ENCODE assay signal across 19 mouse cellular contexts in the genomic region with DNA sequence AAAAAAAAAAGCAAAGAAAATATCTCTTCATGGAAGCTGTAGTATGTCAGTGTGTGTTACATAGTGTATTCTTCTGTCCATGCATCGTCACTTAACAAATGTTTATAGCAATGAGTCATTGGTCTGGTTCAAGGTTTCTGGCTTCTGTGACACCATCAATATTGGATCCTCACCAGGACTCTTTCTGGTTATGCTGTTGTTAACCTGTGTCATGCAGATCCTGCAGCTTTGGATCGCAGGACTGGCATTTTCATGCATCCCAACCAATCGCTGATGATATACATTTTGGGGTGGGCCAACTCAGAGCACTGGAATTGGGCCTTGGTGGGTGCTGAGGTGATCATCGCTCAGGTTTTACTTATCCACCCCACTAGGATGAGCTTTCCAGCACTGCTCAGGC. TPM values are rescaled to one million over a fixed set of nuclear protein-coding genes. Genes with fewer than 3 reads are reported as not detected.
"Had no signal": no experiment of that assay in that cellular context is flagged by ENCODE, and none has a peak within 500 bp of the region (broad histone marks: within the 10 kb centered on the region; RNA-seq: fewer than 3 reads in every experiment).

No protein-coding gene starts in this region.

- DNase-seq: lung, adult 2 months; lung, postnatal 14 days; lung, postnatal 36 days; right cerebral cortex, postnatal 14 days; thymus, adult 2 months; thymus, postnatal 25 days; thymus, postnatal 4 days had no signal

- H3K27ac ChIP-seq: lung, embryonic 15.5 days; macrophage; midbrain, embryonic 13.5 days; midbrain, embryonic 15.5 days; neural tube, embryonic 12.5 days; stomach, embryonic 15.5 days had no signal

- H3K4me3 ChIP-seq: lung, embryonic 15.5 days; megakaryocyte, embryonic 14.5 days; midbrain, embryonic 13.5 days; midbrain, embryonic 15.5 days; neural tube, embryonic 12.5 days; stomach, embryonic 15.5 days had no signal

RNA-seq across cellular contexts. Expression of a gene that starts 3.3 kb away (rescaled TPM):
- total RNA-seq: midbrain, postnatal 0 days; monocyte, adult 5-6 weeks; neutrophil, adult 5-6 weeks had no signal
- polyA plus RNA-seq: lung, adult 2 months; macrophage; spleen, adult 2 months; thymus, adult 2 months; urinary bladder, adult 2 months had no signal
